Mouse (Mus musculus): ENCODE results near the gene Npw.

Npw gene

DNA sequence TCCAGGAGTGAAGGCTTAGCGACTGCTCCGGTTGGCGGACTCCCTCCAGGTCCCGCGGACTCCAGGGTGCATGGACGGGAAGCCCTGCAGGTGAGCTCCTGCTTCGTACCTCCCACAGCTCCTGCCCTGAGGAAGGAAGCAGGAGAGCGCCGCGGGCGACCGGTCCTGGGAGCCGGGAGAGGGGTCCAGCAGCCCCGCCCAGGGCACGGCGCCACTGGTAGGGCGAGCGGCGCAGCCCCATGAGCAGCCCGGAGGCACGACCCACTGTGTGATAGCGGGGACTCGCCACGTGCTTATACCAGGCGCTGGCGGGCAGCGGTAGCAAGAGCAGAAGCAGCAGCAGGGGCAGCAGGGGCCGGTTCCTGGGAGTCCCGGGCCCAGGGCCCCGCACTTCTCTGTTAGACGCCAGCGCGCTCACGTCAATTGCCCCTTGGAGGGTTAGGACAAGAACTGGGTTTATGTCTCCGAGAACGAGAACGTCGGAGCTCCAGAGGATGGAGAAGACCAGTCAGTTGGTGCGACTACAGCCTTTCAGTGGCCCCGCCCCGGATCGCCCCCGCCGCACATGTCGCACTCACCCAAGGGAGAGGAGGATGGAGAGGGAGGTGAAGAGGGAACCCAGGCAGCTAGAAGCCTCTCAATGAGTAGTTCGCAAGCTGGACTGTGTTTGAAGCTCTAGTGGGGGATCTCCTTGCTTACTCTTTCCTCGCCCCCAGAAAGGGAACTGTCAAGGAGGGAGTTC lies at the start of gene Npw:
Gene Npw (minus strand): TSS at position 441 of the 742 bp plus-strand sequence.
- DNase-seq (ENCODE audit: low read depth, low spot score), result no peak

DNA sequence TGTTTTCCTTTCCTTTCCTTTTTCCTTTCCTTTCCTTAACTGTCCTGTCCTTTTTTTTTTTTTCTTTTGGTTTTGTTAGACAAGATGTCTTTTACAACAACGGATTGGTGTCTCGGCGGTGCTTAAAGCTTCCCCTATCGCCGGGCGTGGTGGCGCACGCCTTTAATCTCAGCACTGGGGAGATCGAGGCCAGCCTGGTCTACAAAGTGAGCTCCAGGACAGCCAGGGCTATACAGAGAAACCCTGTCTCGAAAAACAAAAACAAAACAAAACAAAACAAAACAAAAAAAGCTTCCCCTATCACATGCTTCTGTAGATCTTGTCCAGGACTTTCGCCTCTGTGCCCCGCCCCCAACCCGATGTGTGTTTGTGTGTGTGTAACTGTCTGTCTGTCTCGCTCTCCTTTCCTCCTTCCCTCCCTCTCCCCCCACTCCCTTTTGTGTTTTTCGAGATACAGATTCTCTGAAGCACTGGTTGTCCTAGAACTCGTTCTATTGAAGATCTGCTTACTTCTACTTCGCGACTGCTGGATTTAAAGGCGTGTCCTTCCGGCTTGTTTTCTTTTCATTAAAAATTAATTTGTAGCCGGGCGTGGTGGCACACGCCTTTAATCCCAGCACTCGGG lies 49.7 kb upstream of the Npw start:
- no peak for DNase-seq (ENCODE audit: low read depth, low spot score)

DNA sequence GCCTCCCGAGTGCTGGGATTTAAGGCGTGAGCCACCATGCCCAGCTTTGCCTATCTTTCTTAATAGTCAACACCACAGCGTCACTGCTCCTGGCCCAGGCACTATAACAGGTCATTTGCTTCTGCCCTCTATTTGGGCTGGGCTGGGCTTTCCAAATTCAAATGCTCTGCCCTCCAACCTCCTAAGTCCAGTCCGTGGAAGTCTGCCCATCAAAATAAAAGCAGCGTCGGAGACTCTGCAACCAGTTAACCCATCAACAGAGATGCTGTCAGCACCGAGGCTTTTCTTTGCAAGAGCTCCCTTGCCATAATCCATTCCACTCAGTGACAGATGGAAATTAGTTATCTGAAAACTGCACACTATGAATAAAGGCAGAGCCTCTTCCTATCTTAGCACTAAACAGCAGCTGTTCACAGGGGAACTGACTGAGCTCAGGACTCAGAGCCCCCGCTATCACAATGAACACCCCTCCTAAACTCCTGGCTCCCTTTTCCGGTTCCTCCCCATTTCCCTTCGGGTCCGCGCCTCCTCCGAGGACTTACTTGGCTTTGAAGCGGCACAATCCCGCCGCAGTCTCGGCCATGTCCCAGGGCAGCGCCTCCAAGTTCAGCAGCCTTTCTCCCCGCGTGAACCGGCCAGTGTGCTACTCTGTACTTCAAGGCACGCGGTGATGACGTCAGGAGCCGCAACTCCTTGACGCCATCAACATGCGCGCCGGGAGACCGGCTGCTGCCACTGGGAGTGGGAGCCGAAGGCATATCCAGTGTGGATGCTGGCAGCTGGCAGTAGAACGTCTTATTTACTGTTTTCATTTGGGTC lies 48.9 kb upstream of the Npw start, which contains the start of gene Tbl3:
Gene Tbl3 (minus strand): TSS at position 679 of the 819 bp plus-strand sequence.
- peak; percentile 92 for DNase-seq (ENCODE audit: low read depth, low spot score)

DNA sequence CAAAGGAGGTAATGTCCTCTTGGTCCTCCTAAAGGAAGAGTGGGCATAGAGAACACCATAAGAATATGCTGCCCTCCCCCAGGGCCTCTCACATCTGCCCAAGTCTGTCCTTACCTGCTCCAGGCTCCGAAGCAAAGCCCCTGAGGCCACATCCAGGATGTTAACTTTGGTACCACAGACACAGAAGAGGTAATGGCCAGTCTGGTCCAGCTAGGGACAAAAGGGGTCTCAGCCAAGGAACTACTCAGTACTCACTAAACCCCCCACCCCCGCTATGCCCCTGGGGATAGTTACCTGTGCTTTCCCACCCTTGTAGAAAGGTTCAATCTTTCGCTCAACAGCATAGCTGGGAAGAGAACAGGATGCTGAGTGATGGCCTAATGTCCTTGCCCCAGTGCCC lies 47.6 kb upstream of the Npw start:
- DNase-seq (ENCODE audit: low read depth, low spot score), result no peak

DNA sequence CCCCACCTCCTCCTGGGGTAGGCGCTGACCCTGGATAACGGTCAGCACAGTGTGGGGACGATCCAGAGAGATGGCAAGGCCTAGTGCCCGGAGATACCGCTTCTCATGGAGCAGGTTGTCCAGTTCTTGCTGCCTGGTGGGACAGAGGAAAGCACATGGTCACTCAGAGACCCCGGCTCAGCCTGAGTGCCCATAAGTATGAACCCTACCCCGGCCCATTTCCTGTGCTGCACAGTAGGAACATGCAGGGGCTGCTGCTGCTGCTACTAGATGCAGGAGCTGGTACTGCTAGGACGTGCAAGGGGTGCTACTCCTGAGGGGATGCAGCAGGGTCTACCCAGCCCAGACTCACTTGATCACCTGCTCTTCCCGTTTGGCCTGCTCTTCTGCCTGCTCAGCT lies 43.0 kb upstream of the Npw start:
- no peak for DNase-seq (ENCODE audit: low read depth, low spot score)

DNA sequence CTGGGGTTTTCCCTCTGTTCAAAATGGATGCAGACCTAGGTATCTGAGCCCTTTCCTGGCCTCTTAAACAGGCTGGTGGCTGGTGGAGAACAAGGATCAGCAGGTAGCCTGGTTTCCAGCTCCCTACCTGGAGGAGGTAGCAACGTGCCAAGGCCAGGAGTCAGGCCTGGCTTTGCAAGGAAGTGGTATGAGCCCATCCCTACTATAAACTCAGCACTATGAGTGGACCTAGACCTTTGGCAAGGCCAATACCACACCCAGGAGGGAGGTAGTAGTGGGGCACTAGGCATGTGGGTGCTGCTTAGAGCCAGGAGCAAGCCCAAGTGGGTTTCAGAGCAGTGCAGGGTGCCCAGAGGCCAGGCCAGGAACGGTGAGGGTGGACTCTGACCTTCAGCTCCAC lies 41.2 kb upstream of the Npw start:
- DNase-seq (ENCODE audit: low read depth, low spot score), result no peak

DNA sequence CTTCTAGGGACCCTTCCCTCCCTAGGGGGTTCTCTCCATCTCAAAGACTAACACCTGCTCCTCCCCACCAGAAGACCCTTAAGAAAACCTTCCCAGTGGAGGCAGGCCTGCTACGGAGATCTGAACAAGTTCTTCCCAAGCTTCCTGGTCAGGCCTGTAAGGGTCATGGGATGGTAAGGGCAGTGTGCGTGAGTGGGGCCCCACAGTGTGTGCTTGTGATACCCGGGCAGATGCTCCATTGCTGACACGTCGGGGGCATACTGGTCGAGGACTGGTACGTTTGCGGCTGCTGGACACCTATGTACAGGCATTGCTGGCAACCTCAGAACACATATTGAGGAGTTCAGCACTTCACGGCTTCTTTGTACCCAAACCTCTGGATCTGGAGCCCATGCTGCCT lies 40.5 kb upstream of the Npw start:
- no peak for DNase-seq (ENCODE audit: low read depth, low spot score)

DNA sequence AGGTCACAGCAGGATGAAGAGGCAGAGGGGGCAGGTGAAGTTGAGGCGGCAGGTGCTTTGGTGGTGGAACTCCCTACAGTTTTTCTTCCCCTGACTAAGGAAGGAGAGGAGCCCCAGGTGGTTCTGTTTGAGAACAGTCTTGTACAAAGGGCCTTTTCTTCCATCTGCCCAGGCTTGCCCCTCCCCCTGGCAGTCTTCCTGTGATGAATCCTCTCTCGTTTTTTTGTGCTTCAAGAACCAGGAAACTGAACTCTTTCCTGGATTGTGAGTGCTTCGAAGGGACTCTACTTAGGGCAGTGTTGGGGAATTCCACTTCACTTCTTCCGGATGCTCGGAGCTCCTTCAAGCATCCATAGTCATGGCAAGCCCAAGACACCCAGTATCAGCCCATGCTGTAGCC lies 39.7 kb upstream of the Npw start:
- no peak for DNase-seq (ENCODE audit: low read depth, low spot score)

DNA sequence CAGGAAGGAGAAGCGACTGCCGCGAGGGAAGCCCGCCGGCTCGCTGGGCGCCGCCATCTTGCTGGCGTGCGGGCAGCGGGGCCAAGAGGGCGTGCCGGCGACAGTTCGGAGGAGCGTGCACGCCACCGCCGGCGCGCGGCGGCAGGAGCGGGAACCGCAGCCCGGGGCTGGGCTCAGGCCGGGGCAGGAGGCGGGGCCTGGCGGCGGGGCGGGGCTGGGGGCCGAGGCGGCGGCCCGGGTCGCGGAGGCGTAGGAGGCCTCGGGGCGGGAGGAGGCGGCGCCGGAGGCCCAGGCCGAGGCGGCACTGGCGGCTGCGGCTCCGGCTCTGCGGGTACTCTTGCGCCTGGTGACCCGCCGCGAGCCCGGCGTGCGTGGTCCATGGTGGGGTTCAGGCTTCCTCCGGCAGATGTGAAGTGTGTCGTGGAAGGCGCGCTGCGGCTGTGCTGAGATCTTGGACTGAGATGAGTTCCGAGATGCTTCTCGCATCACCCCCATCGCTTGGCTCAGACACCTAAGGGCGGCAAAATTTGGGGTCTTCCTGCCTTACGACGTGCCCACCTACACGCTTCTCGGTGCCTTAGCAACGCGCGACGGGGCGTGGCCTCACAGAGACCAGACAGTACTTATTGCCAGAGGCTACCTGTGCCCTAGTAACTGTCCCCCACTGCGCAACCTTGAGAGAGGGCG lies 37.9 kb upstream of the Npw start, which contains the start of the genes Gfer and Noxo1:
Gene Gfer (minus strand): TSS at position 146 of the 687 bp plus-strand sequence.
Gene Noxo1 (plus strand): TSS at position 224 of the 687 bp plus-strand sequence.
- peak; percentile 79 for DNase-seq (ENCODE audit: low read depth, low spot score)

DNA sequence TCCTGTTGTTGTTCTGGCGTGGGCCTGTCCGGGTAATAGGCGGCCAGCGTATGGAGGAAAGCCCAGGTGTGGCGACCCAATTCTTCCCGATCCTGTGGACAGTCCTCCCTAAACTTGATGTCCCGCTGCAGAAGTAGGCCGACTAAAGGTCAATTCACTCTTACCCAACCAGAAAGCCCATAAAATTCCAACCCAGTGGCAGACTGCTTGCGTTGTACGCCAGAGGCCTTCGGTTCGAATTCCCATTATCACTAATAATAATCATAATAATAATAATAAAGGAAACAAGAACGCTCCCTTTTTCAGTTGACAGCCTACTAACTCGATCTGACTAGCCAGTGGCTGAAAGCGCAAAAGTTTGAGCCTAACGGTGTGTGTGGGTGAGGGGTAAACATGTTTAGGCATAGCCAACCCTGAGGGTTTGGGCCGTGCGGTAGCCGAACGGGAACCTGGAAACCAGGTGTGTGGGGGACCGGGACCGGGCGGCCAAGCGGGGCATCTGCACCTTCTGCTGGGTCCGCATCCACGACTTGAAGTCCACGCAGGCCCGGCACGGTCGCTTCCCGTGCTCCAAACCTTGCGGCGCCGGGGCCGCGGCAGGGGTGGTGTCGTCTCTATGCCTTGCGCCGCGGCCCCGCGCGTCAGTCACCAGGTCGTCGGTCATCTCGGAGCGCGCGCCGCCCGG lies 37.2 kb upstream of the Npw start:
- no peak for DNase-seq (ENCODE audit: low read depth, low spot score)

DNA sequence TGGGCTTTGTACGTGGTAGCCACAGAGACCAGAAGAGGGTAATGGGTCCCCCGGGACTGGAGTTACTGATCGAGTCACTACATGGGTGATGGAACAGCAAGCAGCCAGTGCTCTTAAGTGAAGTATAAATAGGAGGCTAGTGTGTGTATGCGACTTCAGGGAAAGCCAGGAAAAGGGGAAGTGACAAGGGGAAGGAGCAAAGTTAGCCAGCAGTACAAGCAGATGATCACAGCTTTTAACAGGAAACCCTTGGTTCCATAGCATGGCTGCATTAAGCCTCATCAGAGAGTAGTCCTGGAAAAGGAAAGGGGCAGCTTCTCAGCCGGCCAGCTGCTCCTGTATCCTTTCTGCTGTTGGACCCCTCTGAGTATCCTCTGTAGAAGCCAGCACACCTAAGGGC lies 34.1 kb upstream of the Npw start:
- DNase-seq (ENCODE audit: low read depth, low spot score), result no peak

DNA sequence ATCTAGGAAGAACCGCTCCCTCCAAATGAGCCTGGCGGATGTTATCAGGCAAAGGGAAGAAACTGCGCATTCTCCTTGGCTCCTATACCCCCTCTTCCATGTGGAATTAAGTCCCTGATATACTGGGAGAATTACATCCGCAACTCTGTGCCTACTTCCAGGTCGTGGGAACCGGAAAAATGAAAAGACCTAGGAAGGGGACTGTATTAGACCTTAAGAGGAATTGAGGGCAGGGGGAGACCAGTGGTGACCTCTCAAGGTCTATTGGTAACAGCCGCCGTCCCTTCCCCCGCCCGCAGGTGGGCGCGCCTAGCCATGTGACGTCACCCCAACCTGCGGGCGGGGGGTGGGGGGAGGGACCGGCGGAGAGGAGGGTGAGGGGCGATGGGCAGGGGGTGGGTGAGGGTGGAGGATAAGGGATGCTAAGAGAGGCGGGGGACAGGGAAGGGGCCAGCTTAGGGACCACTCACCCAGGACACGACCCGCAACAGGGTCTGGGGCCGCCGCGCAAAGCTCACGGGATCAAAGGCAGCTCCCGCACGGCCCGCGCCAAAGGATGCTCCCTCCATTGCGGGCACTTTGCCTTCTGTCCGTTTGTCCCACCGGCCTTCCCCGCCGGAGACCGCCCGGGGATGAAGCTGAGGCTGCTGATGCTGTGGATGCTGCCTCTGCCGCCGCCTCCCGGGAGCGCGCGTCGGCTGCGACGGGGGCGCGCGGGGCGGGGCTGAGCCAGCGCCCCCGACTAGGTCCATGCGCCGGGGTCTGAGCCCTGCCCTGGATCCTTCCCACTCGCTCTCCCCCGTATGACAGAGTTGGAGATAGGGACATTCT lies 31.2 kb upstream of the Npw start, which contains the start of gene Syngr3:
Gene Syngr3 (minus strand): TSS at position 705 of the 831 bp plus-strand sequence.
- no peak for DNase-seq (ENCODE audit: low read depth, low spot score)

DNA sequence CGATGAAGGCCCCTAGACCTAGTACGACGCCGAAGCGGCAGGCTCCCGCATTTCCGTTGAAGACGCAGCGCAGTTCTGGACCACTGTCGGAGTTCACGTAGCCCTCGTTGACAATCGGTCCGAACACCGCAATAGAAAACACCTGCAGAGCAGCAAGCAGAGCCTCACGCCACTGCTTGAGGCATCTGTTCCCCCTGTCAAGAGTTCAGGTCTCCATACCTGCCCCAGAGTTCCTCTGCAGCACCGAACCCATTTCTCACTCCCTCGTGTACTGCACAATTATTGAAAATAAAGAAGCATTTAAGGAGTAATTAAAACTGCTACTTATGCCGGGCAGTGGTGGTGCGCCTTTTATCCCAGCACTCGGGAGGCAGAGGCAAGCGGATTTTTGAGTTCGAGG lies 29.3 kb upstream of the Npw start:
- DNase-seq (ENCODE audit: low read depth, low spot score), result no peak

DNA sequence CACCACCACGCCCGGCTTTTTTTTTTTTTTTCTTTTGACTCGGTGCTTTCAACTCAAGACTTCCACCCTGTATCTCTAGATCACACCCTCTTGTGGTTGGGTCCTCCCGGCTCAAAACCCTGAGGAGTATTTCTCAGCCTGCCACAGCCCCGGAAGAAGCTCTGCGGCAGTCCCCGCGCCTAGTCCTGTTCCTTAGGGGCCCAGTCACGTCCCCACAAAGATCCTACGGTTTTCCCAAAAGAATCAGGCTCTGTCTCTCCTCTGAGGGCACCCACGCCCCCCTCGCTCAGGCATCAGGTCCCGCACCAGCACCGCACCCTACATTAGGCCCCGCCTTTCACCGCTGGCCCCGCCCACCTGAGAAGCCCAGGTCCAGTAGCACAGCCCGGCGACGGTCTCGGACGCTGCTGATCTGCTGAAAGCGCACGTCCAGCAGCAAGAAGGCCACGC lies 28.9 kb upstream of the Npw start:
- no peak for DNase-seq (ENCODE audit: low read depth, low spot score)

DNA sequence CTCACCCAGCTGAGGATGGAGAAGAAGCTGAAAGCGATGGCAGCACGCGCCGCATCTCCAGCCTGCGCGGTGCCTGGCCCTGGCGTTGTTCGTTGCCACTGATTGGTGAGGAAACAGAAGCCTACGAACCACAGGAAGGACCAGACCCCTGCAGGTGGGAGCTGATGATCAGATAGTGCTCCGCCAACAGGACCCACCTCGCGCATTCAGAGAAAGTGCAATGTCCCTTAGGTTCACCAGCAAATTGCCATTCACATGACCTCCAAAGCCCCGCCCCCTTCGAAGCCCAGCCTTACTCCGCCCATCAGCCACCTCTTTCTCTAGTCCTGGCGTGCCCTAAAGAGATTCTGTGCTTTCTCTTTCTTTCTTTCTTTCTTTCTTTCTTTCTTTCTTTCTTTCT lies 28.3 kb upstream of the Npw start:
- no peak for DNase-seq (ENCODE audit: low read depth, low spot score)

DNA sequence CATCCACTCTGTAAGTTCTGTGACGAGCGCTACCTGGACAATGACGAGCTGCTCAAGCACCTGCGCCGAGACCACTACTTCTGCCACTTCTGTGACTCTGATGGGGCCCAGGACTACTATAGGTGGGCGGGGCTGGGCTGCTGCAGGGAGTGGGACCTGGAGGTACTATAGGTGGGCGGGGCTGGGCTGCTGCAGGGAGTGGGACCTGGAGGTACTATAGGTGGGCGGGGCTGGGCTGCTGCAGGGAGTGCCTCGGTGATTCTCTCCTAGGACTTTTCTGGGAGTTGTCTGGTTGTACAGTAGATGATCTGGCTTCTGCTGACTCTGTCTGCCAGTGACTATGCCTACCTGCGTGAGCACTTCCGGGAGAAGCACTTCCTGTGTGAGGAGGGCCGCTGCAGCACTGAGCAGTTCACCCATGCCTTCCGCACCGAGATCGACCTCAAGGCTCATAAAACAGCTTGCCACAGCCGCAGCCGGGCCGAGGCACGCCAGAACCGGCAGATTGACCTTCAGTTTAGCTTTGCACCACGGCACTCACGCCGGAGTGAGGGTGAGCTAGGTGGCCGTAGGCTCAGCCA lies 19.3 kb upstream of the Npw start:
- DNase-seq (ENCODE audit: low read depth, low spot score), result no peak

DNA sequence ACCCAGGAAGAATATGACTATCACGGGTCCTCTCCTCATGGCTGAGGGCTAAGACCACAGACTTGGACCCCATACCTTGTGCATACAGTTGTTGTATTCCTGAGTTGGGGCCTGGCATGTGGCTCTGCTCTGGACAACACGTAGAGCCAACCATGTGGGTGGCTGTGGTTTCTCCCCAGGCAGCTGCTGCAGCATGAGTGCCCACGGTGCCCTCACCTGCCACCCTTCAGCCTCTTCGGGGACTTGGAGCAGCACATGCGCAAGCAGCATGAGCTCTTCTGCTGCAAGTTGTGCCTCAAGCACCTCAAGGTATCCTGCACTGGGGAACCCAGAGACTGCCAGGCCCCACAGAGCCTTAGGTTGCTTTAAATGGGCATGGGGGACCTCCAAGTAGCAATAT lies 18.6 kb upstream of the Npw start:
- DNase-seq (ENCODE audit: low read depth, low spot score), result no peak

DNA sequence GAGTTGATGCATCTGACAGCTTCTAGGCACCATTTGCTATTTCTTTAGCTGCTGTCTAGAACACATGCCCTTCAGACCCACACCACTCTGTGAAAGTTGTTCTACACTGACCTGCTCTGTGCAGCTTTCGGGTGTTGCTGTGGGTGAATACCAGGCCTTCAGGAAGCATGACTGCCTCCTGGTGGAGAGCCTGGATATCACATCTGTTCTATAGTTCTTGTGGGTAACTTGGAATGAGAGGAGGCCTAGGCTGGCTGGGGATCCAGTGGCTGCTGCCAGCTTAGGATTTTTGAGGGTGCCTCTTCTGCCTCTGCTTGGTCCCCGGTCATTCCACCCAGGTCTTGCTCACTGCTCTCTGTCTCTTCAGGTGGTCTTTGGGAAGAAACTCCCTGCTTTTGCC lies 17.9 kb upstream of the Npw start:
- no peak for DNase-seq (ENCODE audit: low read depth, low spot score)

DNA sequence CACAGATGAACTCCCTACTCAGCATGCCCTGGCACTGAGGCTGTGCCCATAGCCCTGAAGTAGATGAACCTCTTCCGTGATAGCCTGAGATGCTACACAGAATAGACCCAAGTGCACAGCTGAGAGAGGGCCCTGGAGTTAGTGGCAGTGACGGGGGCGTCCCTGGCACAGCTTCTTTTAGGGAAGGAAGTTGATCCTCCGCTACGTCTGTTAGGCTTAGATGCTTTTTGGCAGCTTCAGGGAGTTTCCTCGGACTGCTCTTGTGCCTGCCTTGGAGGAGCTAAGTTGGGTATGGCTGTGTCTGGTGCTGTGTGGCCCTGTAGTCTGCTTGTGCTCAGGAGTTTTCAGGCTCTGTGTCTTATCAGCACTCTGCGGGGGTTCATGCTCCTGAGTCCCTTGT lies 16.0 kb upstream of the Npw start:
- DNase-seq (ENCODE audit: low read depth, low spot score), result no peak

DNA sequence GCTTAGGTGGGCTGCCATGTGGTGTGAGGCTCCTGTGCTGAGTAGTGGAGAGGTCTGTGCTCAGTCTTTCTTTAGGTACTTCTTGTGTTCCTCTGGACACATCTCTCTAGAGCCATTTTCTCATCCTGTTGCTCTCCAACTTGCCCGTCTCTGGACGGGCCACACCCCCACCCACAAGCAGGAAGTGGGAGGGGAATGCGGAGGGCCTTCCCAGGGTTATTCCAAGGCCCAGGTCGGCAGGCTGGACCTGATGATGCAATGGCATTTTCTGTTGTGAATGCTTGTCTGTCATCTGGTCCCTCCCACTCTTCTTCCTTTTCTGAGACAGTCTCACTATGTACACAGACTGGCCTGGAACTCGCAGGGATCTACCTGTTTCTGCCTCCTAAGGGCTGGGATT lies 13.9 kb upstream of the Npw start:
- DNase-seq (ENCODE audit: low read depth, low spot score), result no peak
